Mouse (Mus musculus) limb, embryonic 14.5 days (tissue): ENCODE results near the gene Fbf1. TPM values are rescaled to one million over a fixed set of nuclear protein-coding genes. Genes with fewer than 3 reads are reported as not detected.

Source experiments
- ATAC-seq: fragments of 200-750 bp; cut with Nextera tagmentation; 2 replicates; pipeline ENCODE4 v1.8.0; 2017; ENCODE audit warnings: low read depth, moderate number of reproducible peaks, moderate TSS enrichment; ENCODE audit not compliant: low FRiP score
- DNase-seq: peaks from one replicate; pipeline ENCODE4 v3.0.0-alpha.2; 2015; ENCODE audit warnings: low spot score
- H3K27ac ChIP-seq: fragments of 300-500 bp; sonication (generic); replicated peaks from 2 replicates; pipeline ENCODE4 v1.5.1; 2014; ENCODE audit warnings: low read depth, mild to moderate bottlenecking, low read length, moderate library complexity, mixed read lengths
- H3K27me3 ChIP-seq: fragments of 300-500 bp; sonication (generic); 2 replicates; pipeline ENCODE4 v1.6.1; 2014; ENCODE audit warnings: low read length, mixed read lengths; ENCODE audit not compliant: control insufficient read depth, insufficient read depth
- H3K36me3 ChIP-seq: fragments of 300-500 bp; sonication (generic); 2 replicates; pipeline ENCODE4 v1.6.1; 2014; ENCODE audit warnings: mild to moderate bottlenecking, low read length, moderate library complexity, mixed read lengths; ENCODE audit not compliant: control insufficient read depth, insufficient read depth
- H3K4me1 ChIP-seq: fragments of 300-500 bp; sonication (generic); 2 replicates; pipeline ENCODE4 v1.6.1; 2014; ENCODE audit warnings: antibody characterized with exemption, low read length, mixed read lengths; ENCODE audit not compliant: control insufficient read depth, insufficient read depth
- H3K4me2 ChIP-seq: fragments of 300-500 bp; sonication (generic); replicated peaks from 2 replicates; pipeline ENCODE4 v1.6.1; 2014; ENCODE audit warnings: low read depth, mild to moderate bottlenecking, low read length, moderate library complexity; ENCODE audit not compliant: severe bottlenecking
- H3K4me3 ChIP-seq: fragments of 300-500 bp; sonication (generic); replicated peaks from 2 replicates; pipeline ENCODE4 v1.5.1; 2014; ENCODE audit warnings: low read length
- H3K9ac ChIP-seq: fragments of 300-500 bp; sonication (generic); 2 replicates; pipeline ENCODE4 v1.6.1; 2014; ENCODE audit warnings: mild to moderate bottlenecking, low read depth, low read length, moderate library complexity; ENCODE audit not compliant: severe bottlenecking
- H3K9me3 ChIP-seq: fragments of 300-500 bp; sonication (generic); 2 replicates; pipeline ENCODE4 v1.6.1; 2016; ENCODE audit warnings: low read length; ENCODE audit not compliant: control insufficient read depth
- POLR2A ChIP-seq: fragments of 200-500 bp; IDR thresholded peaks from 2 replicates; pipeline ENCODE4 v1.8.0; 2012; ENCODE audit warnings: inconsistent platforms, mild to moderate bottlenecking, moderate library complexity, borderline replicate concordance; ENCODE audit not compliant: insufficient read depth, insufficient read length; ENCODE audit errors: extremely low read depth
- WGBS: fragments of 180-500 bp; shearing (Covaris S2); extraction: QIAGEN DNeasy Blood & Tissue Kit; methylation state at CpG from one replicate; pipeline ENCODE4 v1.1.7; 2014; 5-methylcytosine and 5-hydroxymethylcytosine counted together
- polyA plus RNA-seq, 2 experiments: library from polyadenylated mRNA; depleted of rRNA in 1 of 2; stranded (reverse) in 1 of 2; unstranded in 1 of 2; fragments of >200 nt; fragmentation: Nextera tagmentation in 1 of 2; extraction: Ambion mirVana in 1 of 2; gene quantifications; 2 replicates each; pipeline versions ENCODE4 v1.2.1 to v1.2.3; 2012 to 2014

Fbf1 gene
- polyA plus RNA-seq, 2 experiments: 26.4 to 82.6 TPM

DNA sequence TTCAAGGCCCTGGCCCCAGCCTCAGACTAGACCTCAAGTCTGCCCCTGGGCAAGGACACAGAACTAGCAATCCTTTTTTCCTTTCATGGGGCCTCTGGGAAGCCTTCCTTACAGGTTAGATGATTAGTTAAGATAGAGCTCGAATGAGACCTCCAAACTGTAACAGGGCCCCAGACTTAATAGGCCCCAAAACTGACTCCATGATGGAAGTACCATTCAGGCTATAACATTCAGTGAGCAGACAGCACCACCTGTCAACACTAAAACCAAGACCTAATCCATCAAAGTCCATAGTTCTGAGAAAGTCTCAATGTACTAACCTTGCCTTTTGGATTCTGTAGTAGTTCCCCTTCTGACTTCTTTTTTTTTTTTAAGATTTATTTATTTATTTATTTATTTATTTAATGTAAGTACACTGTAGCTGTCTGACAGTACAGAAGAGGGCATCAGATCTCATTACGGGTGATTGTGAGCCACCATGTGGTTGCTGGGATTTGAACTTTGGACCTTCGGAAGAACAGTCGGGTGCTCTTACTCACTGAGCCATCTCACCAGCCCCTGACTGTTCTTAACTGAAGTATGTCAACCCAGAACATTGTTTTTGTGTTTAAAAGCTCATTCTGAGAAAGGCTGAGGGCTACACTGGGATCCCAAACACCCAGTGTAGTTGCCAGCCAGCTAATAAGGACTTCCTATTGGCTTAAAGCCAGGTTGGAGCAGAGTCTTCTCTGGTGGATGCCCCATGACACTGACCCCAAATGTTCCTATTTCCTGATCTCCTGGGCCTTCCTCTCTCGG, 2.2 kb upstream of the Fbf1 start:
- Histone ChIP-seq H3K4me2 (no peak overlapping the region), H3K4me3 (no peak overlapping the region), H3K9ac (no peak overlapping the region), H3K36me3 (peaks cover 43% of the 10 kb centered on the region), H3K4me1 (peaks cover 13% of the 10 kb centered on the region), H3K9me3 (no peaks in the 10 kb centered on the region), H3K27me3 (no peaks in the 10 kb centered on the region), H3K27ac (no peak overlapping the region)
- ATAC-seq (no peak), DNase-seq (no peak)
- WGBS: 84% methylated on average over 5 of the region's 5 CpGs
- TF ChIP-seq POLR2A: no peak

DNA sequence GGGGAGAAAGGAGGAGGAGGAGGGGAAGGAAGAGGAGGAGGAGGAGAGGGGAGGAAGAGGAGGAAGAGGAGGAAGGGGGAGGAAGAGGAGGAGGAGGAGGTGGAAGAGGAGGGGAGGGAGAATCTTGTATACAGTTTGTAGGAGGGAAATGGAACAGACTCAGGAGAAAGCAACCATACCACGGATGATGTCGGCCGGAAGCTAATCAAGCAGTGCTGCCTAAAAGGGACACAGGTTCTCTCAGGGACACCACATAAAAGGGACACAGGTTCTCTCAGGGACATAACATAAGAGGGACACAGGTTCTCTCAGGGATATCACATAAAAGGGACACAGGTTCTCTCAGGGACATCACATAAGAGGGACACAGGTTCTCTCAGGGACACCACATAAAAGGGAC, 1.2 kb upstream of the Fbf1 start:
- Histone ChIP-seq H3K27ac (no peak overlapping the region), H3K4me2 (no peak overlapping the region), H3K9ac (no peak overlapping the region), H3K4me1 (peaks cover 13% of the 10 kb centered on the region), H3K27me3 (no peaks in the 10 kb centered on the region), H3K36me3 (peaks cover 42% of the 10 kb centered on the region), H3K4me3 (no peak overlapping the region), H3K9me3 (no peaks in the 10 kb centered on the region)
- WGBS: 82% methylated on average over 3 of the region's 3 CpGs
- TF ChIP-seq POLR2A: no peak
- DNase-seq (no peak), ATAC-seq (no peak)

DNA sequence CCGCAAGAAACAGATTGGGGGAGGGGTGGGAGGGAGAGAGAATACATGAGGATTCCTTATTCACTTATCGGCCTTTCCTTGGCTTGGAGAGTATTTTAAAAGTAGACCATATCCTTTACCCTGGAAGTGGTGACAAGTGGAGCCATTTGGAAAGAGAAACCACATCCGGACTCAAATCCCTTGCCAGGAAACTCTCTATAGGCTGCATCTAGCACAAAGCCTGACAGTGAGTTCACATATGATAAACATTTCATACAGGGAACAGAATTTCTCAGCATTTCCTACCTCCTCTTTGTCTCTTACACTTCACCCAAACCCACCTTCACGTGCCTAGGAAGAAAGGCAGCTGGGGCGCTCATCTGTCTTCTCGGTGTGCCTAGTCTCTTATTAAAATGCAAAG, 734 bp downstream of the Fbf1 start:
- peak; percentile 67 for DNase-seq
- H3K4me3 ChIP-seq: peak overlapping the region; percentile 61
- H3K27me3 ChIP-seq: no peaks in the 10 kb centered on the region
- H3K4me2 ChIP-seq: peak overlapping the region; percentile 73
- TF ChIP-seq POLR2A: no peak
- no peak for ATAC-seq
- no peaks in the 10 kb centered on the region for H3K9me3 ChIP-seq
- WGBS: 9% methylated on average over 6 of the region's 6 CpGs
- H3K36me3 ChIP-seq: peaks cover 32% of the 10 kb centered on the region
- H3K4me1 ChIP-seq: peaks cover 13% of the 10 kb centered on the region
- peak overlapping the region; percentile 85 for H3K27ac ChIP-seq
- peak overlapping the region; percentile 73 for H3K9ac ChIP-seq

DNA sequence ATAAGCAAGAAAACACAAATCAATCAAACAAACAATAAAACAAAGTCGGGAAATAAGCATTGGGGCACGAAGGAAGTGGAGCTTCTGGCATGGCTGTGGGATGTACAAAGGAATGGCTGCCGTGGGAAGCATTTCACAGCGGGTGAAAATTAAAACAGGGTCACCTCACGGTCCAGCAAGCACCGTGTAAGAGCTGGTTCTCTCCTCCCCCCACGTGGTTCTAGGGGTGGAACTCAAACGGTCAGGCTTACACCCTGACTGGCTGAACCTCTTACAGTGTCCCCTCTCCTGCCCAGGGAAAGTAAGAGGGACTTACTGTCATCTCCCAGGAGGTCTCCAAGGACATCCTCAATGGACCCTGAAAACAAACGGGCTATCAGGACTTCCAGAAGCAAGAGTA, 5.0 kb downstream of the Fbf1 start:
- Histone ChIP-seq H3K27me3 (no peaks in the 10 kb centered on the region), H3K4me3 (no peak overlapping the region), H3K9ac (no peak overlapping the region), H3K4me1 (peaks cover 11% of the 10 kb centered on the region), H3K27ac (no peak overlapping the region), H3K9me3 (no peaks in the 10 kb centered on the region), H3K36me3 (peaks cover 49% of the 10 kb centered on the region), H3K4me2 (no peak overlapping the region)
- ATAC-seq (no peak), DNase-seq (no peak)
- WGBS: 48% methylated on average over 9 of the region's 9 CpGs
- no peak for TF ChIP-seq POLR2A

DNA sequence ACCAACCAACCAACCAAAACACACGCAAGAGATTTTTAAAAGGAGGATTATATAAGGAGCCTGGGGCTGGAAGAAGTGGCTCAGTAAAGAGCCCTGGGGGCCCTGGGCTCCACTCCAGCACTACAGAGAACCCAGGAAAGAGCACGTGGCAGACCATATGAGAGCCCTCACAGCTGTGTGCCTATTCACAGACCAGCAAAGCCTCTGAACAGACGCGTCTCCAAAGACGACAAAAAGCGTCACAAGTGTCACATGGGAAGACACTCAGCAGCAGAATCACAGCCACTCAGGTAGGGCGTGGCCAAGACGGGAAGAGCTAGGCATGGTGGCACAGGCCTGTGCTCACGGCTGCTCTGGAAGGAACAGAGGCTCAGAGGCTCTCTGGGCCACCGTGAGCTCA, 5.8 kb downstream of the Fbf1 start:
- DNase-seq (no peak), ATAC-seq (peak; percentile 28; the same call in 1 of the 2 replicates)
- WGBS: 72% methylated on average over 10 of the region's 10 CpGs
- Histone ChIP-seq H3K27me3 (no peaks in the 10 kb centered on the region), H3K4me2 (no peak overlapping the region), H3K9ac (no peak overlapping the region), H3K4me3 (no peak overlapping the region), H3K9me3 (no peaks in the 10 kb centered on the region), H3K36me3 (peaks cover 57% of the 10 kb centered on the region), H3K4me1 (peaks cover 10% of the 10 kb centered on the region), H3K27ac (no peak overlapping the region)
- no peak for TF ChIP-seq POLR2A
